Mouse (Mus musculus) lung, postnatal 0 days (tissue): ENCODE measurements around the gene Dnah14.

Experiments
- CTCF ChIP-seq: IDR thresholded peaks from 2 replicates; pipeline ENCODE4 v1.5.1; 2016; ENCODE audit warnings: antibody characterized with exemption, mild to moderate bottlenecking
- EP300 ChIP-seq: IDR thresholded peaks from 2 replicates; pipeline ENCODE4 v1.6.1; 2016; ENCODE audit warnings: antibody characterized with exemption, mild to moderate bottlenecking, control low read depth

DNA sequence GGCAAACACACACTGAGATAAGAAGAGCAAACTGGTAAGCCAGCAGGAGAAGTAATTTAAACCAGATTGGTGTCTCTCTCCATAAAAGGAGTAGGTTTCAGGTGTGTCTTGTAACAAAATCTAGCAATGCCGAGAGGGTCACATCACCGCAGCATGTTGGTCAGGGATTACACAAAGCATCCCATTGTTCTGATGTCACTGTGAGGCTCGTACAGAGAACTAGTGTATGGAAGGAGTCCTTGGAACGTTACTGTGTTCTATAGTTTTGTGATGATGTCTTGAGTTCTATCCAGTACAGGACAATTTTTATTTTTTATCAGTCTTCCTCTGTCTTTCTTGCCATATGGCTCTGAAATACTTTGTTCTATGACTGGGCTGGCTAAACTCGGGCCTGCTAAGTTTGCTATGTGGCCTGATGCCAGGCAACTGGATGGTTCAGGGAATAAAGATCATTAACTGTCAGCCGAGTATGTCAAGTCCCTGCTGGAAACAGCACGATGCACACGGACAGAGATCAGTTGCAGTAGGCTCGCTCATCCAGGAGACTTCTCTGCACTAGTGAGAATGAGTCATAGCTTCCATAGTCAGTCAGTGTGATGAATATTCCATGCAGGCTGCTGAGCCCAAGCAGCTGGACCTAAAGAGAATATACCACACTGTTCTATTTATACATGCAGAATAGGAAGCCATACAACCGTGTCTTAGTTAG is 41.0 kb upstream of the Dnah14 start:
- TF ChIP-seq CTCF (no peak), EP300 (no peak)
